Mouse (Mus musculus) lung, embryonic 16.5 days (tissue): ENCODE results near the gene Rexo5. TPM values are rescaled to one million over a fixed set of nuclear protein-coding genes. Genes with fewer than 3 reads are reported as not detected.
A peak's percentile ranks its signal among the peaks of the same experiment; 100 is the strongest.

Experiments used
- ATAC-seq: fragments of 200-750 bp; cut with Nextera tagmentation; 2 replicates; pipeline ENCODE4 v1.8.0; 2017; ENCODE audit warnings: low read depth, mild to moderate bottlenecking, moderate library complexity
- H3K27ac ChIP-seq: fragments of 300-500 bp; sonication (generic); 2 replicates; pipeline ENCODE4 v1.5.1; 2014; ENCODE audit warnings: mild to moderate bottlenecking, control low read depth, low read length
- H3K27me3 ChIP-seq: fragments of 300-500 bp; sonication (generic); 2 replicates; pipeline ENCODE4 v1.6.1; 2014; ENCODE audit warnings: low read depth, low read length, mixed read lengths; ENCODE audit not compliant: control insufficient read depth, insufficient read depth
- H3K36me3 ChIP-seq: fragments of 300-500 bp; sonication (generic); 2 replicates; pipeline ENCODE4 v1.6.1; 2014; ENCODE audit warnings: low read length; ENCODE audit not compliant: control insufficient read depth, insufficient read depth
- H3K4me1 ChIP-seq: fragments of 300-500 bp; sonication (generic); replicated peaks from 2 replicates; pipeline ENCODE4 v1.6.1; 2014; ENCODE audit warnings: low read length, mixed read lengths; ENCODE audit not compliant: control insufficient read depth, insufficient read depth
- H3K4me2 ChIP-seq: fragments of 300-500 bp; sonication (generic); 2 replicates; pipeline ENCODE4 v1.6.1; 2014; ENCODE audit warnings: low read depth, low read length, control low read depth
- H3K4me3 ChIP-seq: fragments of 300-500 bp; sonication (generic); 2 replicates; pipeline ENCODE4 v1.5.1; 2014; ENCODE audit warnings: mild to moderate bottlenecking, low read length, control low read depth
- H3K9ac ChIP-seq: fragments of 300-500 bp; sonication (generic); 2 replicates; pipeline ENCODE4 v1.6.1; 2014; ENCODE audit warnings: low read length, control low read depth
- H3K9me3 ChIP-seq: fragments of 300-500 bp; sonication (generic); 2 replicates; pipeline ENCODE4 v1.6.1; 2016; ENCODE audit warnings: low read length; ENCODE audit not compliant: control insufficient read depth
- WGBS: fragments of 180-500 bp; shearing (Covaris S2); extraction: QIAGEN DNeasy Blood & Tissue Kit; methylation state at CpG from one replicate; pipeline ENCODE4 v1.1.7; 2014; 5-methylcytosine and 5-hydroxymethylcytosine counted together
- polyA plus RNA-seq: library from polyadenylated mRNA; unstranded; fragments of >200 nt; fragmentation: Nextera tagmentation; extraction: Ambion mirVana; gene quantifications from 2 replicates; pipeline ENCODE4 v1.2.1, GENCODE M21; 2015

The Rexo5 gene
- polyA plus RNA-seq, 1 experiment from 2014 or later = 26.2 TPM

- 95% methylated on average over 1 of the region's 1 CpGs for WGBS
- peaks cover 5% of the 10 kb centered on the region; the same call in 1 of the 2 replicates for H3K36me3 ChIP-seq
- H3K4me1 ChIP-seq = no peaks in the 10 kb centered on the region
Observed at GRCm38 (mm10) chr7:119853186-119853585, 59.4 kb downstream of the Rexo5 start.

GRCm38 (mm10) chr7:119854362-119854761 is 60.6 kb downstream of the Rexo5 start:
- no peak overlapping the region for H3K4me3 ChIP-seq
- WGBS = 89% methylated on average over 2 of the region's 2 CpGs
- H3K36me3 ChIP-seq = peaks cover 5% of the 10 kb centered on the region; the same call in 1 of the 2 replicates

More at GRCm38 (mm10) chr7:119853186-119853585, 59.4 kb downstream of the Rexo5 start:
- Histone ChIP-seq H3K4me3 (no peak overlapping the region), H3K27me3 (no peaks in the 10 kb centered on the region), H3K4me2 (no peak overlapping the region), H3K9ac (no peak overlapping the region), H3K27ac (no peak overlapping the region), H3K9me3 (no peaks in the 10 kb centered on the region)
- no peak for ATAC-seq

GRCm38 (mm10) chr7:119855031-119855430 is 61.2 kb downstream of the Rexo5 start:
- H3K27ac ChIP-seq = no peak overlapping the region
- H3K9me3 ChIP-seq = no peaks in the 10 kb centered on the region
- no peak overlapping the region for H3K9ac ChIP-seq
- H3K4me2 ChIP-seq = no peak overlapping the region
- no peak for ATAC-seq
- H3K4me1 ChIP-seq = no peaks in the 10 kb centered on the region
- no peaks in the 10 kb centered on the region for H3K27me3 ChIP-seq
- H3K4me3 ChIP-seq = no peak overlapping the region
- peaks cover 5% of the 10 kb centered on the region; the same call in 1 of the 2 replicates for H3K36me3 ChIP-seq

More at GRCm38 (mm10) chr7:119854362-119854761, 60.6 kb downstream of the Rexo5 start:
- no peak for ATAC-seq
- H3K4me2 ChIP-seq = no peak overlapping the region
- no peaks in the 10 kb centered on the region for H3K9me3 ChIP-seq
- no peak overlapping the region for H3K9ac ChIP-seq
- no peaks in the 10 kb centered on the region for H3K27me3 ChIP-seq
- no peak overlapping the region for H3K27ac ChIP-seq
- no peaks in the 10 kb centered on the region for H3K4me1 ChIP-seq

DNA sequence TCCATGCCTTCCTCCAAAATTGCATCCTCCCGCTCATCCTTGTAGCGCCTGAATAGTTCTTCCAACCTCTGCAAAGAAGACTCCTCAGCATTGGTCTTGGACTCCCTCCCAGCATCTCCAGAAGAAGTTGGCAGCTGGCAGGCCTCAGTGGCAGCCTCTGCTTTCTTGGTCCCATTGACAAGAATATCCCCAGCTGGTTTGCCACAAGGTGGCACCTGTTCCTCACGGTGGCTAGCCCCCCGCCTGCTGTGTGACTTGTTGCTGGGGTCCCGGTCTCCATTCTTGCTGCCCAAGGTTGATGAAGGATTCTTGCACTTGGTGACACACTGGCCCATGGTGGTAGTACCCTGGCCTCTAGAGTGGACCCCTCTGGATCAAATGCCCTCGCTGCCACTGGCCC is 65.7 kb downstream of the Rexo5 start:
- WGBS = 76% methylated on average over 6 of the region's 6 CpGs
- Histone ChIP-seq H3K27me3 (no peaks in the 10 kb centered on the region), H3K36me3 (peaks cover 5% of the 10 kb centered on the region; the same call in 1 of the 2 replicates), H3K9ac (no peak overlapping the region), H3K4me2 (no peak overlapping the region), H3K27ac (no peak overlapping the region), H3K4me1 (peaks cover 5% of the 10 kb centered on the region), H3K4me3 (no peak overlapping the region), H3K9me3 (no peaks in the 10 kb centered on the region)
- ATAC-seq = no peak

DNA sequence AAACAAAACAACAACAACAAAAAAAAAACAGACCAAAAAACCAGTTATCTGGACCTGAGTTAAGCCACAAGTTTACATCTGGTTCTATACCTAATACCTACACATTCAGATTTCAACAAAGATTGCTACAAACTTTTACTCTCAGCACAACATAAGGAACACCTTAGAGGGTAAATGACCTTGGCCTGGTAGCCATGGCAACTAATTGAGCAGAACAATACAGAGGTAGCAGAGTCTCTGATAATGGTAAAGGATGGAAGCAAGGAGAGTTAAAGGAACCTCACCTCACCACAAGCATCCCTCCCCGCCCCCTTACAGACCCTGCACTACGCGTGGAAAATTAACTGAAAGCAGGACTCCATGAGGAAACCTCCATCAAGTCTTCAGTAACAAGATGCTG is 66.3 kb downstream of the Rexo5 start:
- Histone ChIP-seq H3K9me3 (no peaks in the 10 kb centered on the region), H3K9ac (no peak overlapping the region), H3K4me1 (peaks cover 5% of the 10 kb centered on the region), H3K27ac (no peak overlapping the region), H3K4me3 (no peak overlapping the region), H3K36me3 (peaks cover 5% of the 10 kb centered on the region; the same call in 1 of the 2 replicates), H3K27me3 (no peaks in the 10 kb centered on the region), H3K4me2 (no peak overlapping the region)
- 93% methylated on average over 3 of the region's 3 CpGs for WGBS
- ATAC-seq = no peak

GRCm38 (mm10) chr7:119860554-119860953 is 66.7 kb downstream of the Rexo5 start:
- Histone ChIP-seq H3K9me3 (no peaks in the 10 kb centered on the region), H3K27ac (no peak overlapping the region), H3K9ac (no peak overlapping the region), H3K4me3 (no peak overlapping the region), H3K27me3 (no peaks in the 10 kb centered on the region), H3K4me2 (no peak overlapping the region), H3K4me1 (peaks cover 5% of the 10 kb centered on the region), H3K36me3 (peaks cover 5% of the 10 kb centered on the region; the same call in 1 of the 2 replicates)
- WGBS = 63% methylated on average over 2 of the region's 2 CpGs
- no peak for ATAC-seq

DNA sequence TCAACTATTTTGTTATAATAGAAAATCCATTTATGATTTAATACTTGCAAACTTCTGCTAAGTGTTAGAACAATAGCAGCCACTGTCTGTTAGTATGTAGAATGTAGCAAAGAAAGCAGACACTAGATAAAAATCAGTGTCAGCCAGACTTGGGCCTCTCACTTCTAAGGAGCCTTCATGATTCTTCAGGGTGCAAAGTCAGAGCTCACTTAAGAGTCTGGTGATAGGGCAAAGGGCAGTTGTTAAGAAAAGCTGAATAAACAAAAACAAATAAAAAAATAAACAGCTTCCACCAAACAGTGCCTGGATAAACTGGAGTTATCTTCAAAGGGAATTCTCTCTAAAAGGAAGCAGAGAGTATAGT is 67.1 kb downstream of the Rexo5 start:
- H3K27me3 ChIP-seq = no peaks in the 10 kb centered on the region
- peaks cover 5% of the 10 kb centered on the region for H3K4me1 ChIP-seq
- peaks cover 3% of the 10 kb centered on the region; the same call in 1 of the 2 replicates for H3K36me3 ChIP-seq
- H3K4me3 ChIP-seq = no peak overlapping the region
- H3K9me3 ChIP-seq = no peaks in the 10 kb centered on the region
- ATAC-seq = no peak
- no peak overlapping the region for H3K4me2 ChIP-seq
- no peak overlapping the region; the same call in 1 of the 2 replicates for H3K27ac ChIP-seq
- H3K9ac ChIP-seq = no peak overlapping the region

GRCm38 (mm10) chr7:119861335-119862091 is 67.7 kb downstream of the Rexo5 start:
- no peaks in the 10 kb centered on the region for H3K9me3 ChIP-seq
- peak; percentile 83 for ATAC-seq
- H3K4me2 ChIP-seq = no peak overlapping the region
- WGBS = 34% methylated on average over 6 of the region's 6 CpGs
- no peak overlapping the region for H3K4me3 ChIP-seq
- H3K36me3 ChIP-seq = 0 out of 2 replicates have a peak, but pooled peaks cover 3% of the 10 kb centered on the region
- peak overlapping the region; percentile 25 for H3K9ac ChIP-seq
- peaks cover 5% of the 10 kb centered on the region for H3K4me1 ChIP-seq
- peak overlapping the region; percentile 68 for H3K27ac ChIP-seq
- no peaks in the 10 kb centered on the region for H3K27me3 ChIP-seq

DNA sequence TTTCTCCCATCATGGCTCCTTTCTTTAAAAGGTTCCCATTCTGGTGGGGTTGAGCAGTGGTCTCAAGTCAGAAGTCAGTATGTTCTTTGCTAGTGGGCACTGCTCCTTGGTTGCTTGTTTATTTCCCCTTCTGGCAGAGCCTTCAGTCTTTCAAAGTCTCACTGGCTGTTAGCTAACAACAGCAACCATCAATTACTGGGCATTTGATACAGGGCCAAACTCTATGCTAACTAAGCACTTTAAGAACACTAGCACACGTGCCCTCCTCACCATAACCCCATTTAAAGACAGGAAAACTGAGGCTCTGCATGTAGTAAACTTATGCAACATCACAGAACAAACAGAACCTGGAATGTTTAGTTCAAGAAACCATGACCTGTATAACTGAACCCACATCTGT is 68.4 kb downstream of the Rexo5 start:
- 23% methylated on average over 1 of the region's 1 CpGs for WGBS

More for the DNA sequence above, 68.4 kb downstream of the Rexo5 start:
- peaks cover 5% of the 10 kb centered on the region for H3K4me1 ChIP-seq
- no peak overlapping the region for H3K4me2 ChIP-seq
- 0 out of 2 replicates have a peak, but pooled peaks cover 3% of the 10 kb centered on the region for H3K36me3 ChIP-seq
- no peak overlapping the region for H3K9ac ChIP-seq
- 0 out of 2 replicates have a peak overlapping the region, but pooled peaks have one; percentile 68 for H3K27ac ChIP-seq
- no peaks in the 10 kb centered on the region for H3K27me3 ChIP-seq
- no peak for ATAC-seq
- no peak overlapping the region for H3K4me3 ChIP-seq
- H3K9me3 ChIP-seq = no peaks in the 10 kb centered on the region
